Mouse (Mus musculus): ENCODE results near the gene Gm28048.

DNA sequence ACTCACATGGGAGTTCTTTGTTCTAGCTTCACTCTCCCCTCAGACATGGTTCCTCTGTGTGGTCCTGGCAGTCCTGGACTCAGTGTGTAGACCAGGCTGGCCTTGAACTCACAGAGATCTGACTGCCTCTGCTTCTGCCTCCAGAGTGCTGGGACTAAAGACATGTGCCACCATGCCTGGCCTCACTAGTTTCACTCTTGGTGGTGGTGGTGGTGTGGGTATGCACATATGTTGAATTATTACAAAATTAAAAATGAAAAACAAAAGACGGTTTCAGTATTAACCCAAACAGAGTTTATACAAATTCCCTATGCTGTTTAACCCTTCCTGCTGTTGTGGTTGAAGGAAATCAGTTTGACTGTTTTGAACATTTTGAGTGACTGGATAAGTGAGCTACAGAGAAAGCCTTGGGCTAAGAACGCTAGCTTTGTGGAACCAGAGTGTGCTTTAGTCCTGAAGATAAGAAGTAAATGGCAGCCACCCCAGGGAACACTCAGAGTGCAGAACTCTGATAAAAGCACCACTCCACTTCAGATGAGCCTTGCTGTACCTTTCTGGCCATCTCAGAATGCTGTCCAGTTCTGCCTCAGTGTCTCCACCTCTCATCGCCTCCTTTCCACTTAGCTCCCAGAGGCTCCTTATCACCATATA lies 105.1 kb downstream of the Gm28048 start:
- TF ChIP-seq CTCF (IDR thresholded peaks at IDR 0.05) (no peak), POLR2A (IDR thresholded peaks at IDR 0.05; ENCODE audit: insufficient read depth, low read depth, low read length) (no peak)
